Comparison of ENCODE assay signal across 8 mouse cellular contexts in the genomic region with DNA sequence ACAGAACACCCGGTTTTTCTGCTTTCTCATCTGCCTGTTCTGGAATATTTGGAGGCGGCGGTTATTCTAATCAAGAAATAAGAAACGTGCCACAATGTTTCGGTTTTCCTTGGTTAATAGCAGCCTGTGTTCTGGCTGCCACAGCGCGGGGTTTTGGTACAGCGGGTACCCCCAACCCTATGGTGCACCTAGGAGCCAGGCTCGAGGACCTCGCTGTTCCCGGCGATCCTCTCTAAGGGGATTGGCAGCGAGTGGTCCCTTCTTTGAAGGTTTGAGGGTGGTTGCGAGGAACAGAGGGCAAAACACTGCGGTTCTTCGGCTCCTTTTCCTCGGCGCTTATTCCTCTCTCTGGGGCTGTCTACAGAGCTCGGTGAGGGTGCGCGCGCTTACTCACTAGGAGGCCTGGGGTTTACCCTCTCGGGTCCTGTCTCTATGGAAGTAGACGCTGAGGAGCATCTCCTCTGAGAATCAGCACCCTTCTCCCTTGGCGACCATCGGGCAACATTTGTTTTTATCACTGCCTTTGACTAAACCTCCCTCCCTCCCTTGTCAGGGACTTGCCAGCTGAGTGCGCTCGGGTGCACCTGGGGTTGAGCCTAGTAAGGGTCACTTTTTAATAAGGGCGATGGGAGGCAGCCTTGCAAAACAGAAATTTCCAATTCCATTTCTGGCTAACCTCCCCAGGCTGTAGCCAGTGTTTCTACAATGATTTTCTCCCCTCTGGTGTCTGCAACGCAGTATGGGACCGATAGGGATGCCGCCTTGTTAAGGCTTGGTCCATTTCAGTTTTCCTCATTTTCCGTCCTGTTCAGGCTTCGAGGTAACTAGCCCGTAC. TPM values are rescaled to one million over a fixed set of nuclear protein-coding genes. Genes with fewer than 3 reads are reported as not detected.
DNase-seq lines count a peak whose midpoint lies in the region; ATAC-seq and TF ChIP-seq lines count a peak whose summit lies in the region.

No protein-coding gene starts in this region.

- no peak for DNase-seq in lung, postnatal 4 days
- DNase-seq in embryo, embryonic 10.5 days (ENCODE audit: low spot score), result peak; percentile 52
- no peak for DNase-seq in heart, embryonic 10.5 days (ENCODE audit: low spot score)
- DNase-seq in liver, embryonic 14.5 days (ENCODE audit: low read depth in 3 of 3, low spot score in 3 of 3), result no peak
- DNase-seq in right cerebral cortex, postnatal 36 days (ENCODE audit: low spot score in 2 of 2), result peak; percentile 24 to 36
- no peak for DNase-seq in natural killer cell, adult 2 months (ENCODE audit: low spot score in 2 of 2)

- no peak for TF ChIP-seq CTCF in liver, embryonic 14.5 days (IDR thresholded peaks at IDR 0.05; ENCODE audit: low read depth)

- no peak for ATAC-seq in lung, embryonic 16.5 days (ENCODE audit: low read depth)
- ATAC-seq in kidney, embryonic 16.5 days (ENCODE audit: low FRiP score, low TSS enrichment), result no peak
- no peak for ATAC-seq in liver, embryonic 14.5 days (ENCODE audit: insufficient read depth)

- no peak overlapping the region for H3K27ac ChIP-seq in lung, embryonic 16.5 days (ENCODE audit: low read length)
- peak overlapping the region; percentile 93 for H3K27ac ChIP-seq in heart, embryonic 10.5 days
- H3K27ac ChIP-seq in kidney, embryonic 16.5 days (ENCODE audit: low read length), result peak overlapping the region; percentile 99
- H3K27ac ChIP-seq in liver, embryonic 14.5 days, result no peak overlapping the region

- peaks cover 21% of the 10 kb centered on the region for H3K4me1 ChIP-seq in lung, embryonic 16.5 days (replicated peaks; ENCODE audit: control insufficient read depth, insufficient read depth, low read length)
- peaks cover 31% of the 10 kb centered on the region for H3K4me1 ChIP-seq in heart, embryonic 10.5 days
- peaks cover 43% of the 10 kb centered on the region for H3K4me1 ChIP-seq in kidney, embryonic 16.5 days (ENCODE audit: insufficient read depth, low read length)
- H3K4me1 ChIP-seq in liver, embryonic 14.5 days (replicated peaks; ENCODE audit: control insufficient read depth in 2 of 2, insufficient read depth in 2 of 2, low read length in 1 of 2), result no peaks in the 10 kb centered on the region

- H3K9me3 ChIP-seq in lung, embryonic 16.5 days (ENCODE audit: control insufficient read depth, low read length), result no peaks in the 10 kb centered on the region
- H3K9me3 ChIP-seq in heart, embryonic 10.5 days, result no peaks in the 10 kb centered on the region
- H3K9me3 ChIP-seq in kidney, embryonic 16.5 days (ENCODE audit: low read length), result no peaks in the 10 kb centered on the region
- H3K9me3 ChIP-seq in liver, embryonic 14.5 days (ENCODE audit: control insufficient read depth, low read length), result no peaks in the 10 kb centered on the region

- H3K27me3 ChIP-seq in lung, embryonic 16.5 days (ENCODE audit: control insufficient read depth, insufficient read depth, low read depth, low read length), result no peaks in the 10 kb centered on the region
- H3K27me3 ChIP-seq in heart, embryonic 10.5 days (ENCODE audit: insufficient read depth, poor library complexity, severe bottlenecking), result no peaks in the 10 kb centered on the region
- H3K27me3 ChIP-seq in kidney, embryonic 16.5 days (ENCODE audit: insufficient read depth, low read length), result no peaks in the 10 kb centered on the region
- peaks cover 53% of the 10 kb centered on the region for H3K27me3 ChIP-seq in liver, embryonic 14.5 days (ENCODE audit: control insufficient read depth, insufficient read depth, low read length)

- peak overlapping the region; percentile 73 for H3K4me3 ChIP-seq in lung, embryonic 16.5 days (ENCODE audit: low read length)
- H3K4me3 ChIP-seq in heart, embryonic 10.5 days, result peak overlapping the region; percentile 70
- peak overlapping the region; percentile 87 for H3K4me3 ChIP-seq in kidney, embryonic 16.5 days (ENCODE audit: low read length)
- H3K4me3 ChIP-seq in liver, embryonic 14.5 days (ENCODE audit: insufficient read depth in 1 of 2, low read depth in 2 of 2, low read length in 2 of 2), result peak overlapping the region; percentile 53 to 60

- peak overlapping the region; percentile 94 for H3K9ac ChIP-seq in lung, embryonic 16.5 days (ENCODE audit: low read length)
- H3K9ac ChIP-seq in kidney, embryonic 16.5 days (replicated peaks; ENCODE audit: low read length), result peak overlapping the region; percentile 97
- H3K9ac ChIP-seq in liver, embryonic 14.5 days (replicated peaks), result no peak overlapping the region

- under 1% methylated on average over 35 of the region's 35 CpGs for WGBS in lung, embryonic 16.5 days
- under 1% methylated on average over 35 of the region's 35 CpGs for WGBS in heart, embryonic 10.5 days
- WGBS in kidney, embryonic 16.5 days, result under 1% methylated on average over 35 of the region's 35 CpGs
- 2% methylated on average over 35 of the region's 35 CpGs for WGBS in liver, embryonic 14.5 days (ENCODE audit: insufficient replicate concordance)

- no peak for TF ChIP-seq EP300 in liver, embryonic 14.5 days (IDR thresholded peaks at IDR 0.05; ENCODE audit: low read depth)

- H3K36me3 ChIP-seq in lung, embryonic 16.5 days (ENCODE audit: control insufficient read depth, insufficient read depth, low read length), result no peaks in the 10 kb centered on the region
- H3K36me3 ChIP-seq in heart, embryonic 10.5 days, result 0 out of 2 replicates have a peak, but pooled peaks cover 3% of the 10 kb centered on the region
- no peaks in the 10 kb centered on the region for H3K36me3 ChIP-seq in kidney, embryonic 16.5 days (ENCODE audit: insufficient read depth, low read length)
- H3K36me3 ChIP-seq in liver, embryonic 14.5 days (replicated peaks; ENCODE audit: control insufficient read depth, insufficient read depth, low read depth), result no peaks in the 10 kb centered on the region

- peak overlapping the region; percentile 96 for H3K4me2 ChIP-seq in lung, embryonic 16.5 days (ENCODE audit: low read depth, low read length)
- peak overlapping the region; percentile 94 for H3K4me2 ChIP-seq in kidney, embryonic 16.5 days (replicated peaks; ENCODE audit: low read depth, low read length)
- H3K4me2 ChIP-seq in liver, embryonic 14.5 days (ENCODE audit: low read depth), result peak overlapping the region; percentile 60

RNA-seq across cellular contexts. Expression of a gene that starts 2.4 kb away (rescaled TPM):
- 25.2 and 26.5 TPM in 2 replicates for polyA plus RNA-seq in lung, embryonic 16.5 days (2015; fragmentation: Nextera tagmentation; extraction: Ambion mirVana)
- polyA plus RNA-seq in heart, embryonic 10.5 days (2016; fragmentation: Nextera tagmentation; extraction: Ambion mirVana), result 22.2 and 22.8 TPM in 2 replicates
- polyA plus RNA-seq in kidney, embryonic 16.5 days (2015; fragmentation: Nextera tagmentation; extraction: Ambion mirVana), result 38.7 and 42.2 TPM in 2 replicates
- 0.69 and 0.75 TPM in 2 replicates for polyA plus RNA-seq in liver, embryonic 14.5 days (2012; rRNA removed)
- polyA plus RNA-seq in liver, embryonic 14.5 days (2014; fragmentation: Nextera tagmentation; extraction: Ambion mirVana), result 0.99 and 1.4 TPM in 2 replicates

Comparison
In these comparisons a context has a peak if more than half of its experiments do, and no peak if none do; other contexts are left out.
1. H3K27ac ChIP-seq: peak in heart, embryonic 10.5 days (single experiment) and kidney, embryonic 16.5 days (single experiment); none in lung, embryonic 16.5 days (single experiment) and liver, embryonic 14.5 days (single experiment).
2. DNase-seq: peak in embryo, embryonic 10.5 days (single experiment) and right cerebral cortex, postnatal 36 days (2 of 2); none in lung, postnatal 4 days (0 of 2), heart, embryonic 10.5 days (single experiment), liver, embryonic 14.5 days (0 of 3) and natural killer cell, adult 2 months (0 of 2).
3. Peak in every context shown above with its lines, with median percentiles within 50 percentile points of each other: H3K4me2 ChIP-seq and H3K4me3 ChIP-seq.